Mouse (Mus musculus): ENCODE results near the gene Nedd9. TPM values are rescaled to one million over a fixed set of nuclear protein-coding genes. Genes with fewer than 3 reads are reported as not detected.
"Not testable (repeated sequence)": the region's sequence is repeated elsewhere in the genome, so short reads cannot be mapped to it uniquely, and the experiment has no call there.

Gene Nedd9
- total and polyA plus RNA-seq, 2 experiments, result 2.5 to 3.3 TPM

DNA sequence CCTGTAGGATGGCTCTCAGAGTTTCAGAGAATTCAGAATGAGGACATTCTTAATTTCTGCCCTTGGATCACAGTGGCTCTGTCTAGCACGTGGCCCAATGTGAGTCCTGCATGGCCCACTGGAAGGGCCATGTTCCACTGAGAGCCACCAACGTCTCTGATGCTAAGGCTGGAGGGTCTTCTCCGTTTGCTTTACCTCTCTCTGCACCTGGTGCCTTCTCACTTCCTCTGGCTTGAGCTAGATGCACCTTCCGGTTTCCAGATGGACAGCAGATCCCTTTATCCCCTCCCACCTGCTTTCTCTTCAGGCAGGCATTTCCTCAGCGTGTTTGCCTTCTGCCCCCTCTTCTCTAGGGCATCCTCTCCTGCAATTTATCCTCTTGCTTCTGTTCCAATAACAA lies 118.5 kb downstream of the Nedd9 start:
- 81% methylated on average over 5 of the region's 5 CpGs for WGBS
- H3K79me2 ChIP-seq (ENCODE audit: control insufficient read depth, insufficient read depth, low read length), result no peaks in the 10 kb centered on the region
- no peaks in the 10 kb centered on the region for H3K27me3 ChIP-seq (ENCODE audit: control insufficient read depth, insufficient read depth, low read length)
- TF ChIP-seq POLR2A (IDR thresholded peaks at IDR 0.05; ENCODE audit: extremely low read depth, insufficient read depth, low read length) (no peak), CTCF (IDR thresholded peaks at IDR 0.05; ENCODE audit: low read depth, low read length) (no peak)
- no peak for DNase-seq (ENCODE audit: extremely low read depth, low read depth, low spot score)
- H3K27ac ChIP-seq (replicated peaks; ENCODE audit: insufficient read depth, low read depth, low read length), result no peak overlapping the region
- H3K4me3 ChIP-seq (ENCODE audit: insufficient read depth, low read depth, low read length), result no peak overlapping the region
- H3K36me3 ChIP-seq (ENCODE audit: control insufficient read depth, insufficient read depth, low read length), result no peaks in the 10 kb centered on the region
- H3K4me1 ChIP-seq (ENCODE audit: control insufficient read depth, insufficient read depth, low read length), result no peaks in the 10 kb centered on the region
- no peak overlapping the region for H3K9ac ChIP-seq (ENCODE audit: low read depth, low read length)

DNA sequence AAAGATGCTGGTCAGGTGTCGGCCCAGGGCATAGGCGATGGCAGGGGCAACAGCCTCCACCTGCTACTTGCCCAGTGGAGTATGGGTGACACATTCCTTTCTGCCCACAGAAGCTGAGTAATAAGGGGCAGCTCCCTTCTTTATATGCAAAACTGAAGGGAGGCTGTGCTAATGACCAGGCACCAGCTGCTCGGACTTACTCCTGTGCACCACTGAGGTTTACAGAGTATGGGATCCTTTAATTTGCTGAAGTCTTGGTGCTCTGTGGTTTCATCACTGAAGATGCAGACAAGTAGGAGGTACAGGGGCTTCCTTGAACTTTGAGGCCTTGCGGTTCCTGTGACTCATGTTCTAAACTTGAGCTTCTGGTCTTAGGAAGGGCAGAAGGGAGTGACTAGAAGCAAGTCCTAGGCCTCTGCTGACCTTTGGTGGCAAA lies 120.0 kb downstream of the Nedd9 start:
- Histone ChIP-seq H3K27ac (replicated peaks; ENCODE audit: insufficient read depth, low read depth, low read length) (no peak overlapping the region), H3K4me1 (ENCODE audit: control insufficient read depth, insufficient read depth, low read length) (no peaks in the 10 kb centered on the region), H3K27me3 (ENCODE audit: control insufficient read depth, insufficient read depth, low read length) (no peaks in the 10 kb centered on the region), H3K9ac (ENCODE audit: low read depth, low read length) (no peak overlapping the region), H3K36me3 (ENCODE audit: control insufficient read depth, insufficient read depth, low read length) (no peaks in the 10 kb centered on the region), H3K4me3 (ENCODE audit: insufficient read depth, low read depth, low read length) (no peak overlapping the region), H3K79me2 (ENCODE audit: control insufficient read depth, insufficient read depth, low read length) (no peaks in the 10 kb centered on the region)
- 94% methylated on average over 4 of the region's 4 CpGs for WGBS
- TF ChIP-seq POLR2A (IDR thresholded peaks at IDR 0.05; ENCODE audit: extremely low read depth, insufficient read depth, low read length) (no peak), CTCF (IDR thresholded peaks at IDR 0.05; ENCODE audit: low read depth, low read length) (no peak)
- no peak for DNase-seq (ENCODE audit: extremely low read depth, low read depth, low spot score)

DNA sequence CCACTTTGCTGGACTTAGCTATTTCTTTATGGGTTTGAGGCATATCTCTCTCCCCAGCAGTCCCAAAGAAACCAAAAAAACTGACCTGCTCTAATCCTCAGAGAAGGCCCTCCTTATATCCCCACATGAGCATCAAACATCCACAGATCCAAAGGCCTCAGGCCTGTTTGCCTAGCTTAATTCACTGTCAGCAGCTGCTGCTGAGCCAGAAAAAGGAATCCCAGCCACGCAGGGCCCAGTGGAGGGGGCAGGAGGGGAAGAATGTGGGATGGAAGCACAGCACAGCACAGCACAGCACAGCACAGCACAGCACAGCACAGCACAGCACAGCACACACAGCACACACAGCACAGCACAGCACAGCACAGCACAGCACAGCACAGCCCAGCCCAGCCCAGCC lies 120.6 kb downstream of the Nedd9 start:
- WGBS, result 82% methylated on average over 1 of the region's 1 CpGs
- H3K36me3 ChIP-seq (ENCODE audit: control insufficient read depth, insufficient read depth, low read length); H3K27ac ChIP-seq (replicated peaks; ENCODE audit: insufficient read depth, low read depth, low read length); H3K4me1 ChIP-seq (ENCODE audit: control insufficient read depth, insufficient read depth, low read length); H3K27me3 ChIP-seq (ENCODE audit: control insufficient read depth, insufficient read depth, low read length); H3K9ac ChIP-seq (ENCODE audit: low read depth, low read length); H3K4me3 ChIP-seq (ENCODE audit: insufficient read depth, low read depth, low read length); DNase-seq (ENCODE audit: extremely low read depth, low read depth, low spot score); H3K79me2 ChIP-seq (ENCODE audit: control insufficient read depth, insufficient read depth, low read length): not testable (repeated sequence)

DNA sequence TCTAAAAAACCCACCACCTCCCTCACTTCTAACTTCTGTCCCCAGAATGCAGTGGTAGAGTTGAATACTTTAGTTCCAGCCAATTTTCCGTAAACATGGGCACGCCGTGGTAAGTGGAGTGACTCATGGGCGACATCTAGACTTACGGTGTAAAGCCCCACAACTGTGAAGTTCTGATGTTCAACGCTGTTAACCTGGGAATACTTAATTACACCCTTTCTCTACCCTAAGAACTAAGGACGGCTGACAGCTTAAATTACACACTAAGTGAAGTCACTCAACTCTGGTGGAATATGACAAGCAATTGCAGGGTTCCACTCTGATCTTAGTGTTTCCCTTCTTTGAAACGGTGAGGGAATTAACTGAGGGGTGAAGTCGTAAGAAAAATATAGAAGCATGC lies 122.9 kb downstream of the Nedd9 start:
- Histone ChIP-seq H3K4me1 (ENCODE audit: control insufficient read depth, insufficient read depth, low read length) (no peaks in the 10 kb centered on the region), H3K27me3 (ENCODE audit: control insufficient read depth, insufficient read depth, low read length) (no peaks in the 10 kb centered on the region), H3K9ac (ENCODE audit: low read depth, low read length) (no peak overlapping the region), H3K36me3 (ENCODE audit: control insufficient read depth, insufficient read depth, low read length) (no peaks in the 10 kb centered on the region), H3K79me2 (ENCODE audit: control insufficient read depth, insufficient read depth, low read length) (no peaks in the 10 kb centered on the region), H3K27ac (replicated peaks; ENCODE audit: insufficient read depth, low read depth, low read length) (no peak overlapping the region), H3K4me3 (ENCODE audit: insufficient read depth, low read depth, low read length) (no peak overlapping the region)
- TF ChIP-seq CTCF (IDR thresholded peaks at IDR 0.05; ENCODE audit: low read depth, low read length) (no peak), POLR2A (IDR thresholded peaks at IDR 0.05; ENCODE audit: extremely low read depth, insufficient read depth, low read length) (no peak)
- DNase-seq (ENCODE audit: extremely low read depth, low read depth, low spot score), result no peak
- WGBS, result 92% methylated on average over 9 of the region's 9 CpGs

DNA sequence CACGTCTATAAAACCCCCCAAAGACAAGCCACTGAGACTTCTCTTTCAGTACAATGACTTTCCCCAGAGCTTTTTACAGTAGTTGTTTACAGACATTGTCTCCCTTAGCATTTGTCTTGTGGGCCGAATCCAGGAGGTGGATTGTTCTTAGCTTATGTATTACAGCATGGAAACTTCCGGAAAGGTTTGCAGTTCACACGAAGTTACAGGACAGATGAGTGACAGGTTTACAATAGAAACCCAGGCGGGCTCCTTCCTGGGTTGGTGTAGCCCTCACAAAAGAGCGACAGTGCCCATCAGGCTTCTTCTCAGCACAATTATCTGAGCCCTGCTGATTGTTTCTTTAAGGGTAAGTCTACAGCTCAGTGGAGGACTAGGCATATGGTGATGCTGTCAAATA lies 124.3 kb downstream of the Nedd9 start:
- Histone ChIP-seq H3K27ac (replicated peaks; ENCODE audit: insufficient read depth, low read depth, low read length) (no peak overlapping the region), H3K79me2 (ENCODE audit: control insufficient read depth, insufficient read depth, low read length) (no peaks in the 10 kb centered on the region), H3K27me3 (ENCODE audit: control insufficient read depth, insufficient read depth, low read length) (no peaks in the 10 kb centered on the region), H3K9ac (ENCODE audit: low read depth, low read length) (no peak overlapping the region), H3K4me3 (ENCODE audit: insufficient read depth, low read depth, low read length) (no peak overlapping the region), H3K36me3 (ENCODE audit: control insufficient read depth, insufficient read depth, low read length) (no peaks in the 10 kb centered on the region), H3K4me1 (ENCODE audit: control insufficient read depth, insufficient read depth, low read length) (no peaks in the 10 kb centered on the region; the same call in 1 of the 2 replicates)
- no peak for DNase-seq (ENCODE audit: extremely low read depth, low read depth, low spot score)
- TF ChIP-seq CTCF (IDR thresholded peaks at IDR 0.05; ENCODE audit: low read depth, low read length) (no peak), POLR2A (IDR thresholded peaks at IDR 0.05; ENCODE audit: extremely low read depth, insufficient read depth, low read length) (no peak)
- WGBS, result 89% methylated on average over 6 of the region's 6 CpGs

GRCm38 (mm10) chr13:41360272-41360815 lies 126.8 kb downstream of the Nedd9 start:
- no peaks in the 10 kb centered on the region for H3K27me3 ChIP-seq (ENCODE audit: control insufficient read depth, insufficient read depth, low read length)
- H3K4me1 ChIP-seq (ENCODE audit: control insufficient read depth, insufficient read depth, low read length), result peaks cover 2% of the 10 kb centered on the region
- H3K4me3 ChIP-seq (ENCODE audit: insufficient read depth, low read depth, low read length), result no peak overlapping the region
- peak; percentile 46 for DNase-seq (ENCODE audit: extremely low read depth, low read depth, low spot score)
- TF ChIP-seq POLR2A (IDR thresholded peaks at IDR 0.05; ENCODE audit: extremely low read depth, insufficient read depth, low read length) (no peak), CTCF (IDR thresholded peaks at IDR 0.05; ENCODE audit: low read depth, low read length) (no peak)
- no peaks in the 10 kb centered on the region for H3K79me2 ChIP-seq (ENCODE audit: control insufficient read depth, insufficient read depth, low read length)
- H3K27ac ChIP-seq (replicated peaks; ENCODE audit: insufficient read depth, low read depth, low read length), result no peak overlapping the region
- no peaks in the 10 kb centered on the region for H3K36me3 ChIP-seq (ENCODE audit: control insufficient read depth, insufficient read depth, low read length)
- WGBS, result 45% methylated on average over 8 of the region's 8 CpGs
- no peak overlapping the region for H3K9ac ChIP-seq (ENCODE audit: low read depth, low read length)
